Mouse (Mus musculus) midbrain, embryonic 16.5 days (tissue): Measurements from ENCODE around the gene Foxd4. TPM values are rescaled to one million over a fixed set of nuclear protein-coding genes. Genes with fewer than 3 reads are reported as not detected.
"Not testable (repeated sequence)": the region's sequence is repeated elsewhere in the genome, so short reads cannot be mapped to it uniquely, and the experiment has no call there.

Experiments used
- ATAC-seq: fragments of 200-750 bp; cut with Nextera tagmentation; 2 replicates; pipeline ENCODE4 v1.8.0; 2017; ENCODE audit warnings: moderate TSS enrichment
- H3K27ac ChIP-seq: fragments of 300-500 bp; sonication (generic); 2 replicates; pipeline ENCODE4 v1.5.1; 2014; ENCODE audit warnings: mild to moderate bottlenecking, low read length, mixed read lengths
- H3K27me3 ChIP-seq: fragments of 300-500 bp; sonication (generic); 2 replicates; pipeline ENCODE4 v1.6.1; 2014; ENCODE audit warnings: low read depth, low read length, mixed read lengths; ENCODE audit not compliant: control insufficient read depth, insufficient read depth
- H3K36me3 ChIP-seq: fragments of 300-500 bp; sonication (generic); 2 replicates; pipeline ENCODE4 v1.6.1; 2014; ENCODE audit warnings: mild to moderate bottlenecking, low read length, moderate library complexity, mixed read lengths; ENCODE audit not compliant: control insufficient read depth, insufficient read depth
- H3K4me1 ChIP-seq: fragments of 300-500 bp; sonication (generic); 2 replicates; pipeline ENCODE4 v1.6.1; 2014; ENCODE audit warnings: mild to moderate bottlenecking, low read length, mixed read lengths; ENCODE audit not compliant: control insufficient read depth, insufficient read depth
- H3K4me2 ChIP-seq: fragments of 300-500 bp; sonication (generic); 2 replicates; pipeline ENCODE4 v1.6.1; 2014; ENCODE audit warnings: mild to moderate bottlenecking, low read length, mixed read lengths
- H3K4me3 ChIP-seq: fragments of 300-500 bp; sonication (generic); 2 replicates; pipeline ENCODE4 v1.5.1; 2014; ENCODE audit warnings: low read depth, mild to moderate bottlenecking, low read length, moderate library complexity, mixed read lengths
- H3K9ac ChIP-seq: fragments of 300-500 bp; sonication (generic); 2 replicates; pipeline ENCODE4 v1.6.1; 2014; ENCODE audit warnings: low read depth, low read length, mixed read lengths
- H3K9me3 ChIP-seq: fragments of 300-500 bp; sonication (generic); replicated peaks from 2 replicates; pipeline ENCODE4 v1.6.1; 2014; ENCODE audit warnings: mild to moderate bottlenecking, low read length, mixed read lengths; ENCODE audit not compliant: control insufficient read depth, poor library complexity, severe bottlenecking
- WGBS: fragments of 180-500 bp; shearing (Covaris S2); extraction: QIAGEN DNeasy Blood & Tissue Kit; methylation state at CpG from one replicate; pipeline ENCODE4 v1.1.7; 2014; 5-methylcytosine and 5-hydroxymethylcytosine counted together
- polyA plus RNA-seq: library from polyadenylated mRNA; unstranded; fragments of >200 nt; fragmentation: Nextera tagmentation; extraction: Ambion mirVana; gene quantifications from 2 replicates; pipeline ENCODE4 v1.2.1, GENCODE M21; 2015

The Foxd4 gene
- polyA plus RNA-seq, 1 experiment from 2014 or later, result 0.15 TPM

GRCm38 (mm10) chr19:24881237-24881636, 19.8 kb downstream of the Foxd4 start:
- Histone ChIP-seq H3K4me3 (no peak overlapping the region), H3K27me3 (peaks cover 2% of the 10 kb centered on the region; the same call in 1 of the 2 replicates), H3K36me3 (no peaks in the 10 kb centered on the region), H3K9ac (no peak overlapping the region), H3K9me3 (no peaks in the 10 kb centered on the region), H3K27ac (no peak overlapping the region), H3K4me1 (no peaks in the 10 kb centered on the region), H3K4me2 (no peak overlapping the region)
- no peak for ATAC-seq
- 63% methylated on average over 4 of the region's 4 CpGs for WGBS

- WGBS, result 86% methylated on average over 23 of the region's 26 CpGs
- not testable (repeated sequence) for H3K9me3 ChIP-seq, H3K4me1 ChIP-seq, H3K27ac ChIP-seq, H3K9ac ChIP-seq, ATAC-seq, H3K4me3 ChIP-seq, H3K27me3 ChIP-seq, H3K36me3 ChIP-seq, H3K4me2 ChIP-seq
Observed at GRCm38 (mm10) chr19:24875129-24875870, 25.7 kb downstream of the Foxd4 start, which contains the start of gene Gm10053. Gm10053 (plus strand) TSS chr19:24875686.

- Histone ChIP-seq H3K4me3 (no peak overlapping the region), H3K9ac (no peak overlapping the region), H3K4me1 (no peaks in the 10 kb centered on the region), H3K27ac (no peak overlapping the region), H3K4me2 (no peak overlapping the region), H3K36me3 (no peaks in the 10 kb centered on the region), H3K9me3 (no peaks in the 10 kb centered on the region), H3K27me3 (0 out of 2 replicates have a peak, but pooled peaks cover 2% of the 10 kb centered on the region)
- 62% methylated on average over 2 of the region's 2 CpGs for WGBS
- ATAC-seq, result no peak
Observed at GRCm38 (mm10) chr19:24873873-24874272, 27.1 kb downstream of the Foxd4 start.

GRCm38 (mm10) chr19:24871037-24871635, 29.9 kb downstream of the Foxd4 start:
- Histone ChIP-seq H3K27ac (no peak overlapping the region), H3K4me2 (peak overlapping the region; percentile 70), H3K4me1 (no peaks in the 10 kb centered on the region), H3K36me3 (no peaks in the 10 kb centered on the region), H3K27me3 (0 out of 2 replicates have a peak, but pooled peaks cover 2% of the 10 kb centered on the region), H3K9me3 (no peaks in the 10 kb centered on the region), H3K9ac (peak overlapping the region; percentile 61), H3K4me3 (peak overlapping the region; percentile 38)
- 14% methylated on average over 18 of the region's 18 CpGs for WGBS
- ATAC-seq, result peak; percentile 88

- Histone ChIP-seq H3K4me3 (no peak overlapping the region), H3K4me1 (peaks cover 6% of the 10 kb centered on the region), H3K9me3 (no peaks in the 10 kb centered on the region), H3K27me3 (peaks cover 19% of the 10 kb centered on the region), H3K9ac (no peak overlapping the region), H3K27ac (no peak overlapping the region), H3K36me3 (no peaks in the 10 kb centered on the region), H3K4me2 (no peak overlapping the region)
- 88% methylated on average over 9 of the region's 9 CpGs for WGBS
- ATAC-seq, result no peak
Observed at GRCm38 (mm10) chr19:24865436-24865835, 35.6 kb downstream of the Foxd4 start.

- Histone ChIP-seq H3K4me3 (peak within 1 kb of the TSS; percentile 37), H3K9me3 (no peaks in the 10 kb centered on the region), H3K27ac (no peak within 1 kb of the TSS), H3K27me3 (peaks cover 19% of the 10 kb centered on the region), H3K4me2 (peak within 1 kb of the TSS; percentile 69), H3K9ac (peak within 1 kb of the TSS; percentile 53; the same call in 1 of the 2 replicates), H3K4me1 (peaks cover 6% of the 10 kb centered on the region), H3K36me3 (no peaks in the 10 kb centered on the region)
- WGBS, result under 1% methylated on average over 33 of the region's 39 CpGs
- ATAC-seq, result 0 out of 2 replicates have a peak, but pooled peaks have one; percentile 39
Observed at GRCm38 (mm10) chr19:24861612-24862451, 39.2 kb downstream of the Foxd4 start, which contains the start of gene Pgm5. Pgm5 (minus strand) TSS chr19:24861855.

GRCm38 (mm10) chr19:24861276-24861611, 39.8 kb downstream of the Foxd4 start:
- H3K4me3 ChIP-seq, result peak overlapping the region; percentile 37
- peak overlapping the region; percentile 53; the same call in 1 of the 2 replicates for H3K9ac ChIP-seq
- no peaks in the 10 kb centered on the region for H3K9me3 ChIP-seq
- no peaks in the 10 kb centered on the region for H3K36me3 ChIP-seq
- ATAC-seq, result 0 out of 2 replicates have a peak, but pooled peaks have one; percentile 21
- H3K4me2 ChIP-seq, result peak overlapping the region; percentile 69
- H3K4me1 ChIP-seq, result peaks cover 6% of the 10 kb centered on the region
- no peak overlapping the region for H3K27ac ChIP-seq
- 20% methylated on average over 13 of the region's 13 CpGs for WGBS
- H3K27me3 ChIP-seq, result peaks cover 19% of the 10 kb centered on the region

- H3K4me1 ChIP-seq, result peaks cover 2% of the 10 kb centered on the region; the same call in 1 of the 2 replicates
- no peaks in the 10 kb centered on the region for H3K36me3 ChIP-seq
- ATAC-seq, result no peak
- no peak overlapping the region for H3K4me3 ChIP-seq
- 65% methylated on average over 21 of the region's 21 CpGs for WGBS
- H3K9ac ChIP-seq, result no peak overlapping the region
- no peaks in the 10 kb centered on the region for H3K27me3 ChIP-seq
- peak overlapping the region; percentile 39 for H3K4me2 ChIP-seq
- H3K9me3 ChIP-seq, result no peaks in the 10 kb centered on the region
- no peak overlapping the region for H3K27ac ChIP-seq
Observed at GRCm38 (mm10) chr19:24851456-24852315, 49.3 kb downstream of the Foxd4 start.
